Mouse (Mus musculus): ENCODE results near the gene Hps6.
A peak's percentile ranks its signal among the peaks of the same experiment; 100 is the strongest.

The Hps6 gene

DNA sequence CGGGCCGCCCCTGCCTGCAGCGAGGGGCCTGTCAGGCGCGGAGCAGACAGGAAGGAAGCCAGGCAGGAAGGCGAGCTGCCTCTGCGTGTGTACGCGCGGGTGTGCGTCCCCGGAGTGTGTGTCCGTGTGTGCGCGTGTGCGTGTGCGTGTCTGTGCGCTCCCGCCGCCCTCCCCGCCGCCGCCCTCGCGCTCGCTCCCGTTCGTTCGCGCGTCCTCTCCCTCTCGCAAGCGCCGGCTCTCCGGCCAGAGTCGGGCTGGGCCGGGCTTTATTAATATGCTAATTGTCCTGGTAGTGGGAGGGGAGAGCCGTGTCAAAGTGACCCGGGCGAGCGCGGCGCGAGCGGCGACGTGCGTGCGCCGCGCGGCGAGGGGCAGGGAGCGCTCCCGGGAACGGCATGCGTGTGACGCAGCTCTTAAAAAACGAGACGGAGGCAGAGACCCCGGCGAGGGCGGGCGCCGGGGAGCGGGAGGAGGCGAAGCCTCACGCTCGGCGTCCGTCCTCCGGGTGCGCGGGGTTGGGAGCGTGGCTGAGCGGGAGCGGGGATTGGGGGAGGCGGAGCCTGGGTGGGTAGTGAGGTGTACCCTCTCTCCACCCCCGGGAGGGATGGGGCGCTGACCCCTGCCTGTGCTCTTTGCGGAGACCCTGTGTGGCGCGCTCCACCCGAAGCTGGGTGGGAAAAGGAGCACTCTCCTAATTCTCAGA, 41.8 kb downstream of the Hps6 start, which contains the start of gene Ldb1:
Gene Ldb1 (minus strand): TSS at position 222 of the 703 bp plus-strand sequence.
- DNase-seq (ENCODE audit: low read depth, low spot score) = peak; percentile 91

DNA sequence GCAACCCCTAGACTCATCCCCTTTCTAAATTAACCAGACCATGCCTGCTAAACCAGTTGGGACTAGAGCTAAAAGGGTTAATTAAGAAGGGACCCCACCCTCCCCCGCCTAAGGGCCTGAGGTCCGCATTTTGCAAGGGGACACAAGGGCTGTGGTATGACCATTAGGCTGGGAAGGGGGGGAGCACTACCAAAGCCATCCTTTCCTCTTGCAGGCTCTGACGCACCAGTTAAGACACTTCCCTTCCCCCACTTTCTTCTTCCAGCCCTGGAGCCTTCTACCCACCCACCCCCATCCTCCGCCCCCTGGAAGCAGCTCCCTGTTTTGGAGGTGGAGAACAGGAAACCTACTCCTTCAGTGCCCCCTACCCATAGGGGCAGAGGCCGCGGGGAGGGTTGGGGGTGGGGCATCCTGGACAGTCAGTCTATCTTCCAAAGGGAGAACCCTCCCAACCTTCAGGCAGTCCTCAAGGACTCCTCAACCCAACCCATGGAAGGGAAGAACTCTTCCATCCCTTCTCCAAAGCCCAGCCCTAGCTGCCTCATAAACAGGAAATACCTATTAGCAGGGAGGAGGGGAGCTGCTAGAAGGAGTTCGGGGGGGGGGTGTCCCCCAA, 42.5 kb downstream of the Hps6 start:
- DNase-seq (ENCODE audit: low read depth, low spot score) = peak; percentile 95

- peak; percentile 82 for DNase-seq (ENCODE audit: low read depth, low spot score)
Observed at GRCm38 (mm10) chr19:46046621-46047025, 43.3 kb downstream of the Hps6 start.

DNA sequence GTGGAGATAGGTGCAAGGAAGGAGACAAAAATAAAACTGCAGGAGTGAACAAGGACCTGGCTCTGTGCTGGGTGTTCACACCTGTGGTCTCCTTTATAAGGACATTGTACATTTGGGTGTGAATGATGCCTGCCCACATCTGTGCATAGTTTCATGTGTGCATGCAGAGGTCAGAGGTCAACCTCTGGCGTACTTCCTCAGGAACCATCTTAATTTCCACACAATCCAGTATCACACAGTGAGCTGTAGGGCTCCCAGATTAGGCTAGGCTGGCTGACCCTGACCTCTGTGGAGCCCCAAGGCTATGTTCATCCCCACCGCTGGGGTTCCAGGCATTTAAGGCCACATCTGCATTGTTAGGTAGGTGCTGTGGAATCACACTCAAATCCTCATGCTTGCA, 44.1 kb downstream of the Hps6 start:
- DNase-seq (ENCODE audit: low read depth, low spot score) = peak; percentile 74

DNA sequence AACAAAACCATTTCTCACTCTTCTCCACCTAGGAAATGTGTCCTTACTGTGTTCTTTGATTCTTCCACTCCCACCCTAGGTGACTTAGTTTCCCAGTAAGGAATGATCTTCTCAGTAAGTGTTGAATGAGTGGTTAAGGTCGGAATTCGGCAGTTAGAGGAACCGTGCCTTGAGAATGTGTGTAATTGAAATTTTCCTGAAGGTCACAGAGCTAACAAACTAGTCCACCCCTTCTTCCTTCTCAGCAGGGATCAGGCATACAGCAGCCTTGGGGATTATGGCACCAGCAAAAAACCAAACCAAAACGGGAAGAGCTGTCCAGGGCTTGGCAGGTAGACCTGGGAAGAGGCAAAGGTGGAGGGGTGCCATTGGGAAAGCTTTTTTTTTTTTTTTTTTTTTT, 45.8 kb downstream of the Hps6 start:
- peak; percentile 90 for DNase-seq (ENCODE audit: low read depth, low spot score)

DNA sequence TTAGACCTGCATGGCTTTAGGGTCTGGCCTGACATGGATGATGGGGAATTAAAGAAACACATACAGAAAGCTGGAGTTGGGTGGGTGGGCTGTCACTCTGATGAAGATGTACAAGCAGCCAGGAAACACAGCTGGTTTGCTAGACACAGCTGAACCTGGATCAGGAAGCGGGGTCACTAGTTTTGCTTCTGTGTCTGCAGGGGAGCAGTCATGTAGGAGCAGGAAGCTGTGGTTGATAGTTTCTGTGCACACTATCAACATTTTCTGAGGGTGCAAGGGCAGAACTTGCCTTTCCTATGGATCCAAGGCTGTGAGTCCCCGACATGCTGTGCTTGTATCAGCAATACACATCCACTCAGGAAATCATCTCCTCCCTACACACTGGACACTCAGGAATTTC, 47.2 kb downstream of the Hps6 start:
- DNase-seq (ENCODE audit: low read depth, low spot score) = no peak
